Mouse (Mus musculus): Measurements from ENCODE around the gene Brpf1. TPM values are rescaled to one million over a fixed set of nuclear protein-coding genes. Genes with fewer than 3 reads are reported as not detected.
A peak's percentile ranks its signal among the peaks of the same experiment; 100 is the strongest.

The Brpf1 gene
- total RNA-seq, 1 experiment from 2014 or later = 24.6 TPM

- ATAC-seq (replicated peaks in 1 of 2; ENCODE audit: insufficient read depth in 1 of 2, low FRiP score in 2 of 2, low TSS enrichment in 1 of 2, low read depth in 1 of 2, poor library complexity in 2 of 2, severe bottlenecking in 2 of 2) = no peak
These were observed 35.4 kb downstream of the Brpf1 start for GRCm38 (mm10) chr6:113342297-113342696.

GRCm38 (mm10) chr6:113343177-113344092 lies 36.5 kb downstream of the Brpf1 start, which contains the start of gene Camk1:
Gene Camk1, minus strand, starts transcription at chr6:113343984.
- ATAC-seq (replicated peaks in 1 of 2; ENCODE audit: insufficient read depth in 1 of 2, low FRiP score in 2 of 2, low TSS enrichment in 1 of 2, low read depth in 1 of 2, poor library complexity in 2 of 2, severe bottlenecking in 2 of 2) = peak; percentile 85 to 88

DNA sequence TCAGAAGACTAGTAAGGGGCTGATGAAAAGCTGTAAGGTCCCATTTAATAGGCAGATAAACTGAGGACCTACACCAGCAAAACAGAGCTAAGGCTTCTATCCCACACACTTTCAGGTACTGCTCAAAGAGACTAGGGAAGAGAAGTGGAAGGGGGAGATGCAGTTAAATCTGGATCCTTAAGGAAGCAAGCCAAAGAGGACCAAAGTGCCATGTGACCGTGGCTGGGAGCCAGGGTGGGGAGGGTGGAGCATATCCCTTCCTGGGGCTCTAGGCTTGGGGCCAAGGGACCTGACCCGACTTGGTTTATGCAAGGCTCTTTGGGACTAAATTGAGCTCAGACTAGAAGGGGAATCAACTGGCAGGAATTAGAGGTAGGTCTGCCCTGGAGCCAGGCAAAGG lies 37.4 kb downstream of the Brpf1 start:
- no peak for ATAC-seq (replicated peaks in 1 of 2; ENCODE audit: insufficient read depth in 1 of 2, low FRiP score in 2 of 2, low TSS enrichment in 1 of 2, low read depth in 1 of 2, poor library complexity in 2 of 2, severe bottlenecking in 2 of 2)

DNA sequence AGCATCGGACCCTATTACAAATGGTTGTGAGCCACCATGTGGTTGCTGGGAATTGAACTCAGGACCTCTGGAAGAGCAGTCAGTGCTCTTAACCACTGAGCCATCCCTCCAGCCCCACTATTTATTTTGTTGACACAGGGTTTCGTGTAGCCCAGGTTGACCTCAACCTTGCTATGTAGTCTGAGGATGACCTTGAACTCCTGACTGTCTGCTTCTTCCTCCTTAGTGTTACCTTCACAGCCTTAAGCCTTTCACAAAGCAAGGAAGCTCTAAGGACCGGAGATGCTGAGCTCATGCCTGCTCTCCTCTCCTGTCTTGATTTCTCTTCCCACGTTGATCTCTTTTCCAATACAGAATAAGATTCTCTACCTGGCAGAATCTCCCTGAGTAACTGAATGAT lies 40.0 kb downstream of the Brpf1 start:
- ATAC-seq (replicated peaks in 1 of 2; ENCODE audit: insufficient read depth in 1 of 2, low FRiP score in 2 of 2, low TSS enrichment in 1 of 2, low read depth in 1 of 2, poor library complexity in 2 of 2, severe bottlenecking in 2 of 2) = no peak

DNA sequence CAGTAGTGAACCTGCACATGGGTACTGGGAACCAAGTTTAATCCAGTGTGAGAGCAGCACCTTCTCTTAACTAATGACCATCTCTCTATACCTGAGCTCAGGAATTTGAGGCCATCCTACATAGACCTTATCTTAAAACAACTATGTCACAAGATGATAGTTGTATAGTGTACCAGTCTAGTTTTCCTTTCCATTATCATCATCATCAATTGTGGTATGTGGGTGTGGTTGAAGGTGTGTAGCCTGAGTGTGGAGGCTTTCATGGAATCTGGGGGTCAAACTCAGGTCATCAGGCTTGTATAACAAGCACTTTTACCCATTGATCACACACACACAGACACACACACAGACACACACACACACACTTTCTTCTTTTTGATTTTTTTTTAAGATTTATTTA lies 43.6 kb downstream of the Brpf1 start:
- no peak for ATAC-seq (replicated peaks in 1 of 2; ENCODE audit: insufficient read depth in 1 of 2, low FRiP score in 2 of 2, low TSS enrichment in 1 of 2, low read depth in 1 of 2, poor library complexity in 2 of 2, severe bottlenecking in 2 of 2)

DNA sequence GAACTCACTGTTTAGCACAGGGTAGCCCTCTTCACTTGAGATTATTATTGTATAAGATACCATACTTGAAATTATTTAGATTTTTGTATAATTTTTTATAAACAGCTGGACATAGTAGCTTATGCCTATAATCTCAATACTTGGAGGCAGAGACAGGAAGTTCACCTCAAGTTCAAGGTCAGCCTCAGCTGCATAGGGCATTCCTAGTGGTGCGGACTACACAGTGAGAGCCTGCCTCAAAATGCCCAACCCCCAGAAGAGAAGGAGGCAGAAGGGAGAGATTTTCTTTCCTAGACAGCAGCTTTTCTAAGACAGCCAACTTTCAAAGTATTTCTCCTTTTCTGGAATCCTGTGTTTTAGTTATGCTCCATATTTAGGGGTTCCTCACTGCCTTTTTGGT lies 44.2 kb downstream of the Brpf1 start:
- ATAC-seq (replicated peaks in 1 of 2; ENCODE audit: insufficient read depth in 1 of 2, low FRiP score in 2 of 2, low TSS enrichment in 1 of 2, low read depth in 1 of 2, poor library complexity in 2 of 2, severe bottlenecking in 2 of 2) = no peak

- ATAC-seq (replicated peaks in 1 of 2; ENCODE audit: insufficient read depth in 1 of 2, low FRiP score in 2 of 2, low TSS enrichment in 1 of 2, low read depth in 1 of 2, poor library complexity in 2 of 2, severe bottlenecking in 2 of 2) = peak; percentile 60 to 65; a peak in 3 of 4 replicates
These were observed 44.7 kb downstream of the Brpf1 start for GRCm38 (mm10) chr6:113351653-113352052.

DNA sequence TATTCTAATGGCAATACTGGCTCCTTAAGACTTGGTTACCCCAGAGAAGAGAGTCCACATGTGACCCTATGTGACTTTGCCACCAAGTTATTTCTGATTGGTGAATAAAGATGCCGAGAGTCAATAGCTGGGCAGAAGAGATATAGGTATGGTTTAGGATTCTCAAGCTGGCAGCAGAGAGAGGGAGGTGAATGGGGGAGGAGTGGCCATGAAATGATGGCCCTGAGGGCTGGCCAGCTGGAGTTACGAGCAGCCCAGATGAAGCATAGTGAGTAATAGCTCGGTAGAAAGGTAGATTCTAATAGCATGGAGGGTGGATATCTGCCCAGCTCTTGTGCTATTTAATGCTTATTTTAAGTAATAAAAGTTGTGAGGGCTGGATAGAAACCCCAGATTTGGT lies 45.9 kb downstream of the Brpf1 start:
- no peak for ATAC-seq (replicated peaks in 1 of 2; ENCODE audit: insufficient read depth in 1 of 2, low FRiP score in 2 of 2, low TSS enrichment in 1 of 2, low read depth in 1 of 2, poor library complexity in 2 of 2, severe bottlenecking in 2 of 2)

- no peak for ATAC-seq (replicated peaks in 1 of 2; ENCODE audit: insufficient read depth in 1 of 2, low FRiP score in 2 of 2, low TSS enrichment in 1 of 2, low read depth in 1 of 2, poor library complexity in 2 of 2, severe bottlenecking in 2 of 2)
These were observed 46.8 kb downstream of the Brpf1 start for GRCm38 (mm10) chr6:113353696-113354095.

DNA sequence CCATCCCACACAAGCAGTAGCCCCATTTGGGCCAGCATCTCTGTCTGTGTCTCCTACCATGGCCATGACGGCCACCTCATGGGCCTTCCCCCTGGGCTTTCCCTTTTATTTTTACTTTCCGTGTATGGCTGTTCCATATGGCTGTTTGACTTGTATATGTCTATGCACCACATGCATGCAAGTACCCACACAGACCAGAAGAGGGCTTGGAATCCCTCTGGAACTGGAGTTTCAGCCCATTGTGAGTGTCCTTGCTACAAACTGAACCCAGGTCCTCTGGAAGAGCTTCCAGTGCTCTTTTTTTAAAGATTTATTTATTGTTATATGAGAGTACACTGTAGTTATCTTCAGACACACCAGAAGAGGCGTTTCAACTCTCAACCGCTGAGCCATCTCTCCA lies 54.5 kb downstream of the Brpf1 start:
- no peak for ATAC-seq (replicated peaks in 1 of 2; ENCODE audit: insufficient read depth in 1 of 2, low FRiP score in 2 of 2, low TSS enrichment in 1 of 2, low read depth in 1 of 2, poor library complexity in 2 of 2, severe bottlenecking in 2 of 2)

DNA sequence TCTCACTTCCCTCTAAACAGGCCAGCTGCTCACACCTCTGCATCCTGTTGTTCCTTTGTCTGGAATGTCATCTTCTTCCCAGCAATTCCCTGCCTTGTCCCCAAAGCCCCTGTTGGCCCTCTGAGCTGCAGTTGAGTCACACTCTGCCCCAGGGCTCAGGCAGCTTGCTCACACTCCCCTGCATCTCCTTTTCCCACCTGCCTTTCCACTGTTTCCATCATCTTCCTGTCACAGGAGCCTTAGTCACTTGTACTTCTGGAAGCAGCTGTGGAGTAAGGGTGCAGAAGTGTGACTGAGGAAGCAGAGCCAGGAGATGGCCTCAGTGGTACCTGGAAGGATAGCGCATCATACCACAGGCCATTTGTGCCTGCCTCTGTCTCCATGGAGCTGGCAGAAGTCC lies 55.3 kb downstream of the Brpf1 start:
- no peak for ATAC-seq (replicated peaks in 1 of 2; ENCODE audit: insufficient read depth in 1 of 2, low FRiP score in 2 of 2, low TSS enrichment in 1 of 2, low read depth in 1 of 2, poor library complexity in 2 of 2, severe bottlenecking in 2 of 2)

DNA sequence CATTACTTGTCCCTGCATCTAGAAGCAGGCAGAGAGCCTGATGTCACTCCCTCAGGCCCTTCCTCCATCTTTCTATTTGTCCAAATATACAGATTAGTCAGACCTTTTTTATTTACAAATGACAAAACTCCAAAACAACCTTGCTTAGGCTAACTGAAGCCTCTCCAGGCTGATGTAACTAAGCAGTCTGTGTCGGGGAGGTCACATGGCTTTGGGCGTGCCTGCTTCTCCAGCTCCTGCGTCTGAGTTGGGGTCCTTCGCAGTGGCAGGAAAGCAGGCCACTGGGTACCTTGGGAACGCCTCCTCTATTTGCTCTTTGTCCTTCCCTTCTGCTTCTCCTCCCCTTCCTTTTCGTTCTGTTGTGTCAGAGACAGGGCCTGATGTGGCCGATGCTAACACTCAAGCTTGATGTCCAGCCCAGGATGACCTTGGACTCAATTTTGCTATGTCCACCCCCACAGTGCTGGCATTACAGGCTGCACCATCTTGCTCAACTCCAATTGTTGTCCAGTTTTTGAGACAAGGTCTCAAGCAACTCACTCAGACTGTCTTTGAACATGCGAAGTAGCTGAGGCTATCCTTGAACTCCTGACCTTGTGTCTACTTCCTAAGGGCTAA lies 57.7 kb downstream of the Brpf1 start:
- ATAC-seq (replicated peaks in 1 of 2; ENCODE audit: insufficient read depth in 1 of 2, low FRiP score in 2 of 2, low TSS enrichment in 1 of 2, low read depth in 1 of 2, poor library complexity in 2 of 2, severe bottlenecking in 2 of 2) = no peak

- ATAC-seq (replicated peaks in 1 of 2; ENCODE audit: insufficient read depth in 1 of 2, low FRiP score in 2 of 2, low TSS enrichment in 1 of 2, low read depth in 1 of 2, poor library complexity in 2 of 2, severe bottlenecking in 2 of 2) = no peak
These were observed 59.7 kb downstream of the Brpf1 start for GRCm38 (mm10) chr6:113366639-113367038.

DNA sequence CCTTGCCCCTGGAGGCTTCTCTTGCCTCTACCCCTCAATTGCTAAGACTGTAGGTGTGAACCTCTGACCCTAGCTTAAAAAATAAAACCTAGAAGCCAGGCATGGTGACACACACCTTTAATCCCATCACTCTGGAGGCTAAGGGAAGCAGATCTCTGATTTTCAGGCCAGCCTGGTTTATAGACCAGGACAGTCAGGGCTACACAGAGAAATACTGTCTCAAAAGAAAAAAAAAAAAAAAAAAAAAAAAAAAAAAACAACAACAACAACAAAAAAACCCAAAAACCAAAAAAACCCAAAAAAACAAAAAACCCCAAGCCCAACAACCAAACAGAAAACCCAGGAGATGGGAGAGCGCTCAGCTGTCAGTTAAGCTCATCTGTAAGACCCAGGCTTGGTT lies 60.6 kb downstream of the Brpf1 start:
- ATAC-seq (replicated peaks in 1 of 2; ENCODE audit: insufficient read depth in 1 of 2, low FRiP score in 2 of 2, low TSS enrichment in 1 of 2, low read depth in 1 of 2, poor library complexity in 2 of 2, severe bottlenecking in 2 of 2) = no peak

DNA sequence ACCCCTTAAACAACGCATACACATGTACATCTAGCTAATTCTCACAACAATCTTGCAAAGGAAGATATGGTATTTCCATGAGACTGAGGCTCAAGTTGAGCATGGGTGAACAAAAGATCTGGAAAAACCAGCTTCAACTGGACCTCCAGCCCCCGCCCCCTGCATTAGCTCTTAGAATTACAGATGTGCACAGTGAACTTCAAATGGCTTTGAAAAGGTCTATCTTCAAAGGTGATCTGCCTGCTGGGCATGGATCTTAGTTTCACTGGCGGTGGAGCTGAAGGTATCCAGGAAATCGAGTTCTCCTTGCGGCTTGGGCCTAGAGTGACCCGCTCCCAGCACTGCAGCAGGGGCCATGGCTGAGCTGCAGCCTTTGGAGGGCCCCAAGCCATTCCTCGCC lies 61.2 kb downstream of the Brpf1 start:
- no peak for ATAC-seq (replicated peaks in 1 of 2; ENCODE audit: insufficient read depth in 1 of 2, low FRiP score in 2 of 2, low TSS enrichment in 1 of 2, low read depth in 1 of 2, poor library complexity in 2 of 2, severe bottlenecking in 2 of 2)

- ATAC-seq (replicated peaks in 1 of 2; ENCODE audit: insufficient read depth in 1 of 2, low FRiP score in 2 of 2, low TSS enrichment in 1 of 2, low read depth in 1 of 2, poor library complexity in 2 of 2, severe bottlenecking in 2 of 2) = no peak
These were observed 61.6 kb downstream of the Brpf1 start for GRCm38 (mm10) chr6:113368577-113368976.

- no peak for ATAC-seq (replicated peaks in 1 of 2; ENCODE audit: insufficient read depth in 1 of 2, low FRiP score in 2 of 2, low TSS enrichment in 1 of 2, low read depth in 1 of 2, poor library complexity in 2 of 2, severe bottlenecking in 2 of 2)
These were observed 63.4 kb downstream of the Brpf1 start for GRCm38 (mm10) chr6:113370194-113370929.

GRCm38 (mm10) chr6:113373491-113373890 lies 66.6 kb downstream of the Brpf1 start:
- no peak for ATAC-seq (replicated peaks in 1 of 2; ENCODE audit: insufficient read depth in 1 of 2, low FRiP score in 2 of 2, low TSS enrichment in 1 of 2, low read depth in 1 of 2, poor library complexity in 2 of 2, severe bottlenecking in 2 of 2)
